Mouse (Mus musculus): ENCODE measurements around the gene Xirp1.

DNA sequence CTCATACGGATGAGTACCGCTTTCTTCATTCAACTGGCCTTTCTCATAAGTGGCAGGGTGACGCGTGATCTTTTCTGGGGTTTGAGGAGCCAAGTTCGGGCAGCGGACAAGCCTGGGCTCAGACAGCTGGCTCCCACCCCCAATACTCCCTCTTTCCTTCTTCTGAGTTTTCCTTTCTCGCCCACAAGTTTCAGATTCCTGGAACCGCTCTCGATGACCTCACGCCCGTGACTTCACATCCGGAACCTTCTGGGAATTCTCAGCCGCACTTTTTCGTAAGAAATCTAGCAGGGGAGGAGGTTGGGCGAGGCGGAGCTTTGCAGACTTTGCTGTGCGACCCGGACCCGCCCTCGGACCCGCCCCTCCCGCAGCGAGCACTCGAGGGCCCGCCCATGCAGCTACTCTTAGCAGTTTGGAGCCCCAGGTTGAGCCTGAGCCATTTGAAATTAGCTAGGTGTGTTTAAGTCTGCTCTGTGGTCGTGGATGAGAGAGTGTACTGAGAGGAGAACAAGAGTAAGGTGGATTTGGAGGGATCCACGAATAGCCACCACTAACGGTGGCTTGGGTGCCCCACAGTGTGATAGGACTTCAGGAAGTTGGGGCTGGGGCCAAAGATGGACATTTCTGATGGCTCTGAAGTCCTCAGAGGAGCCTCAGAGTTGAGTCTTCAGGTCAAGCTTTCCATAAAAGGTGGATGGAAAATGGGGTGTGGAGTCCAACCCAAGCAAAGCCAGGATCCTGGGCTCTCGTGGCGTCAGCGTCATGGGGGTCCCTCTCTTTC lies 21.3 kb downstream of the Xirp1 start:
- TF ChIP-seq NELFE (IDR thresholded peaks at IDR 0.05; ENCODE audit: low read depth, low read length) (no peak; the same call in 1 of the 2 replicates), CHD2 (IDR thresholded peaks at IDR 0.05; ENCODE audit: low read length) (no peak), SIN3A (IDR thresholded peaks at IDR 0.05; ENCODE audit: low read length) (no peak), MAFK (IDR thresholded peaks at IDR 0.05; ENCODE audit: insufficient replicate concordance, low read length) (no peak), GABPA (IDR thresholded peaks at IDR 0.05; ENCODE audit: insufficient replicate concordance, low read depth, low read length) (no peak), CTCF (conservative IDR thresholded peaks at IDR 0.05 in 1 of 2, IDR thresholded peaks at IDR 0.05 in 1 of 2; ENCODE audit: low read depth in 2 of 2, low read length in 2 of 2) (no peak), CHD1 (IDR thresholded peaks at IDR 0.05; ENCODE audit: low read depth, low read length) (no peak)
